Mouse (Mus musculus): ENCODE measurements around the gene Cbfa2t2. TPM values are rescaled to one million over a fixed set of nuclear protein-coding genes. Genes with fewer than 3 reads are reported as not detected.
A peak's percentile ranks its signal among the peaks of the same experiment; 100 is the strongest.

Cbfa2t2 gene
- polyA plus RNA-seq, 1 experiment from 2014 or later = 43.6 TPM

- Histone ChIP-seq H3K27ac (ENCODE audit: low read length) (peak overlapping the region; percentile 6; the same call in 1 of the 2 replicates), H3K36me3 (ENCODE audit: control insufficient read depth, insufficient read depth, low read length) (no peaks in the 10 kb centered on the region), H3K4me2 (replicated peaks; ENCODE audit: low read depth, low read length) (no peak overlapping the region), H3K27me3 (ENCODE audit: control insufficient read depth, insufficient read depth, low read length) (no peaks in the 10 kb centered on the region), H3K9ac (replicated peaks; ENCODE audit: low read depth, low read length) (no peak overlapping the region), H3K9me3 (ENCODE audit: control insufficient read depth, low read depth, low read length) (no peaks in the 10 kb centered on the region), H3K4me3 (ENCODE audit: low read depth, low read length) (no peak overlapping the region), H3K4me1 (ENCODE audit: control insufficient read depth, insufficient read depth, low read length) (peaks cover 19% of the 10 kb centered on the region; the same call in 1 of the 2 replicates)
- WGBS = 54% methylated on average over 8 of the region's 8 CpGs
- ATAC-seq (ENCODE audit: insufficient number of reproducible peaks, insufficient read depth, low FRiP score, low read depth) = no peak
Measured at GRCm38 (mm10) chr2:154571976-154572375, 135.7 kb downstream of the Cbfa2t2 start.

GRCm38 (mm10) chr2:154572996-154573395 is 136.7 kb downstream of the Cbfa2t2 start:
- no peak overlapping the region for H3K4me2 ChIP-seq (replicated peaks; ENCODE audit: low read depth, low read length)
- no peaks in the 10 kb centered on the region for H3K27me3 ChIP-seq (ENCODE audit: control insufficient read depth, insufficient read depth, low read length)
- WGBS = 74% methylated on average over 3 of the region's 3 CpGs
- no peak overlapping the region for H3K4me3 ChIP-seq (ENCODE audit: low read depth, low read length)
- no peaks in the 10 kb centered on the region for H3K36me3 ChIP-seq (ENCODE audit: control insufficient read depth, insufficient read depth, low read length)
- H3K9me3 ChIP-seq (ENCODE audit: control insufficient read depth, low read depth, low read length) = no peaks in the 10 kb centered on the region
- H3K4me1 ChIP-seq (ENCODE audit: control insufficient read depth, insufficient read depth, low read length) = peaks cover 10% of the 10 kb centered on the region; the same call in 1 of the 2 replicates
- ATAC-seq (ENCODE audit: insufficient number of reproducible peaks, insufficient read depth, low FRiP score, low read depth) = no peak
- H3K9ac ChIP-seq (replicated peaks; ENCODE audit: low read depth, low read length) = no peak overlapping the region
- no peak overlapping the region for H3K27ac ChIP-seq (ENCODE audit: low read length)

- ATAC-seq (ENCODE audit: insufficient number of reproducible peaks, insufficient read depth, low FRiP score, low read depth) = no peak
- 71% methylated on average over 7 of the region's 7 CpGs for WGBS
- H3K4me2 ChIP-seq (replicated peaks; ENCODE audit: low read depth, low read length) = no peak overlapping the region
- H3K9ac ChIP-seq (replicated peaks; ENCODE audit: low read depth, low read length) = no peak overlapping the region
- no peaks in the 10 kb centered on the region for H3K36me3 ChIP-seq (ENCODE audit: control insufficient read depth, insufficient read depth, low read length)
- H3K27ac ChIP-seq (ENCODE audit: low read length) = no peak overlapping the region
- H3K4me1 ChIP-seq (ENCODE audit: control insufficient read depth, insufficient read depth, low read length) = no peaks in the 10 kb centered on the region; the same call in 1 of the 2 replicates
- H3K4me3 ChIP-seq (ENCODE audit: low read depth, low read length) = no peak overlapping the region
- no peaks in the 10 kb centered on the region for H3K9me3 ChIP-seq (ENCODE audit: control insufficient read depth, low read depth, low read length)
- no peaks in the 10 kb centered on the region for H3K27me3 ChIP-seq (ENCODE audit: control insufficient read depth, insufficient read depth, low read length)
Measured at GRCm38 (mm10) chr2:154574271-154574670, 138.0 kb downstream of the Cbfa2t2 start.

- Histone ChIP-seq H3K9ac (replicated peaks; ENCODE audit: low read depth, low read length) (no peak overlapping the region), H3K4me2 (replicated peaks; ENCODE audit: low read depth, low read length) (no peak overlapping the region), H3K9me3 (ENCODE audit: control insufficient read depth, low read depth, low read length) (no peaks in the 10 kb centered on the region), H3K36me3 (ENCODE audit: control insufficient read depth, insufficient read depth, low read length) (no peaks in the 10 kb centered on the region), H3K4me1 (ENCODE audit: control insufficient read depth, insufficient read depth, low read length) (no peaks in the 10 kb centered on the region), H3K4me3 (ENCODE audit: low read depth, low read length) (no peak overlapping the region), H3K27me3 (ENCODE audit: control insufficient read depth, insufficient read depth, low read length) (no peaks in the 10 kb centered on the region), H3K27ac (ENCODE audit: low read length) (no peak overlapping the region)
- 62% methylated on average over 12 of the region's 12 CpGs for WGBS
- ATAC-seq (ENCODE audit: insufficient number of reproducible peaks, insufficient read depth, low FRiP score, low read depth) = no peak
Measured at GRCm38 (mm10) chr2:154576876-154577743, 140.8 kb downstream of the Cbfa2t2 start.

- no peak for ATAC-seq (ENCODE audit: insufficient number of reproducible peaks, insufficient read depth, low FRiP score, low read depth)
- no peak overlapping the region for H3K27ac ChIP-seq (ENCODE audit: low read length)
- no peaks in the 10 kb centered on the region for H3K36me3 ChIP-seq (ENCODE audit: control insufficient read depth, insufficient read depth, low read length)
- WGBS = 86% methylated on average over 6 of the region's 6 CpGs
- H3K4me3 ChIP-seq (ENCODE audit: low read depth, low read length) = no peak overlapping the region
- no peaks in the 10 kb centered on the region for H3K27me3 ChIP-seq (ENCODE audit: control insufficient read depth, insufficient read depth, low read length)
- H3K4me2 ChIP-seq (replicated peaks; ENCODE audit: low read depth, low read length) = no peak overlapping the region
- H3K9me3 ChIP-seq (ENCODE audit: control insufficient read depth, low read depth, low read length) = no peaks in the 10 kb centered on the region
- H3K4me1 ChIP-seq (ENCODE audit: control insufficient read depth, insufficient read depth, low read length) = no peaks in the 10 kb centered on the region
- no peak overlapping the region for H3K9ac ChIP-seq (replicated peaks; ENCODE audit: low read depth, low read length)
Measured at GRCm38 (mm10) chr2:154577744-154578067, 141.4 kb downstream of the Cbfa2t2 start.

GRCm38 (mm10) chr2:154580586-154580985 is 144.3 kb downstream of the Cbfa2t2 start:
- H3K9me3 ChIP-seq (ENCODE audit: control insufficient read depth, low read depth, low read length) = no peaks in the 10 kb centered on the region
- no peaks in the 10 kb centered on the region for H3K36me3 ChIP-seq (ENCODE audit: control insufficient read depth, insufficient read depth, low read length)
- no peak for ATAC-seq (ENCODE audit: insufficient number of reproducible peaks, insufficient read depth, low FRiP score, low read depth)
- 77% methylated on average over 8 of the region's 8 CpGs for WGBS
- no peak overlapping the region for H3K4me3 ChIP-seq (ENCODE audit: low read depth, low read length)
- H3K27ac ChIP-seq (ENCODE audit: low read length) = no peak overlapping the region
- H3K27me3 ChIP-seq (ENCODE audit: control insufficient read depth, insufficient read depth, low read length) = no peaks in the 10 kb centered on the region
- no peak overlapping the region for H3K9ac ChIP-seq (replicated peaks; ENCODE audit: low read depth, low read length)
- H3K4me1 ChIP-seq (ENCODE audit: control insufficient read depth, insufficient read depth, low read length) = peaks cover 3% of the 10 kb centered on the region; the same call in 1 of the 2 replicates
- no peak overlapping the region for H3K4me2 ChIP-seq (replicated peaks; ENCODE audit: low read depth, low read length)

- Histone ChIP-seq H3K4me3 (ENCODE audit: low read depth, low read length) (no peak overlapping the region), H3K27ac (ENCODE audit: low read length) (no peak overlapping the region), H3K9me3 (ENCODE audit: control insufficient read depth, low read depth, low read length) (no peaks in the 10 kb centered on the region), H3K36me3 (ENCODE audit: control insufficient read depth, insufficient read depth, low read length) (no peaks in the 10 kb centered on the region), H3K4me2 (replicated peaks; ENCODE audit: low read depth, low read length) (no peak overlapping the region), H3K9ac (replicated peaks; ENCODE audit: low read depth, low read length) (no peak overlapping the region), H3K4me1 (ENCODE audit: control insufficient read depth, insufficient read depth, low read length) (peaks cover 3% of the 10 kb centered on the region; the same call in 1 of the 2 replicates), H3K27me3 (ENCODE audit: control insufficient read depth, insufficient read depth, low read length) (no peaks in the 10 kb centered on the region)
- no peak for ATAC-seq (ENCODE audit: insufficient number of reproducible peaks, insufficient read depth, low FRiP score, low read depth)
- WGBS = 89% methylated on average over 1 of the region's 1 CpGs
Measured at GRCm38 (mm10) chr2:154581421-154581820, 145.1 kb downstream of the Cbfa2t2 start.

- Histone ChIP-seq H3K27ac (ENCODE audit: low read length) (no peak overlapping the region), H3K4me2 (replicated peaks; ENCODE audit: low read depth, low read length) (no peak overlapping the region), H3K9me3 (ENCODE audit: control insufficient read depth, low read depth, low read length) (no peaks in the 10 kb centered on the region), H3K27me3 (ENCODE audit: control insufficient read depth, insufficient read depth, low read length) (no peaks in the 10 kb centered on the region), H3K9ac (replicated peaks; ENCODE audit: low read depth, low read length) (no peak overlapping the region), H3K36me3 (ENCODE audit: control insufficient read depth, insufficient read depth, low read length) (no peaks in the 10 kb centered on the region), H3K4me3 (ENCODE audit: low read depth, low read length) (no peak overlapping the region), H3K4me1 (ENCODE audit: control insufficient read depth, insufficient read depth, low read length) (peaks cover 3% of the 10 kb centered on the region; the same call in 1 of the 2 replicates)
- ATAC-seq (ENCODE audit: insufficient number of reproducible peaks, insufficient read depth, low FRiP score, low read depth) = peak; percentile 75; the same call in 1 of the 2 replicates
- 56% methylated on average over 15 of the region's 15 CpGs for WGBS
Measured at GRCm38 (mm10) chr2:154583906-154584872, 147.9 kb downstream of the Cbfa2t2 start.
